Mouse (Mus musculus) heart, adult 2 months (tissue): Measurements from ENCODE around the gene Tgfb1i1. TPM values are rescaled to one million over a fixed set of nuclear protein-coding genes. Genes with fewer than 3 reads are reported as not detected.

Experiments used
- DNase-seq, 2 experiments: peaks; one replicate each; pipeline ENCODE4 v3.0.0; 2021
- H3K27ac ChIP-seq: fragments of 200-600 bp; 2 replicates; pipeline ENCODE4 v1.8.1; 2022
- H3K27me3 ChIP-seq: fragments of 200-500 bp; 2 replicates; pipeline ENCODE4 v1.6.1; 2012; ENCODE audit warnings: mild to moderate bottlenecking, low read length, inconsistent platforms, mixed read lengths; ENCODE audit not compliant: control insufficient read depth, insufficient read depth
- H3K36me3 ChIP-seq: fragments of 200-500 bp; 2 replicates; pipeline ENCODE4 v1.6.1; 2012; ENCODE audit warnings: low read length, inconsistent platforms; ENCODE audit not compliant: control insufficient read depth, insufficient read depth
- H3K4me1 ChIP-seq: fragments of 200-500 bp; 2 replicates; pipeline ENCODE4 v1.6.1; 2011; ENCODE audit warnings: low read length; ENCODE audit not compliant: control insufficient read depth, insufficient read depth
- H3K4me3 ChIP-seq: fragments of 200-600 bp; 2 replicates; pipeline ENCODE4 v1.8.1; 2022
- H3K79me2 ChIP-seq: fragments of 200-500 bp; replicated peaks from 2 replicates; pipeline ENCODE4 v1.6.1; 2012; ENCODE audit warnings: mild to moderate bottlenecking, inconsistent platforms, low read length, moderate library complexity, mixed read lengths; ENCODE audit not compliant: control insufficient read depth, insufficient read depth
- H3K9ac ChIP-seq: fragments of 200-500 bp; 2 replicates; pipeline ENCODE4 v1.6.1; 2012; ENCODE audit warnings: low read depth, mild to moderate bottlenecking, control low read depth, inconsistent platforms, low read length, mixed read lengths
- CTCF ChIP-seq: fragments of 200-600 bp; IDR thresholded peaks from 2 replicates; pipeline ENCODE4 v1.8.1; 2022; ENCODE audit warnings: antibody characterized with exemption, mild to moderate bottlenecking, moderate library complexity
- EP300 ChIP-seq: fragments of 200-500 bp; IDR thresholded peaks from 2 replicates; pipeline ENCODE4 v1.6.1; 2011; ENCODE audit warnings: low read depth, low read length, control low read depth; ENCODE audit not compliant: insufficient read depth
- POLR2A ChIP-seq: fragments of 200-500 bp; IDR thresholded peaks from 2 replicates; pipeline ENCODE4 v1.6.1; 2011; ENCODE audit warnings: mild to moderate bottlenecking, low read depth, low read length, control low read depth; ENCODE audit not compliant: insufficient read depth
- WGBS: fragments of 180-500 bp; shearing (Covaris S2); methylation state at CpG from one replicate; pipeline ENCODE4 v1.1.7; 2018; 5-methylcytosine and 5-hydroxymethylcytosine counted together
- intact Hi-C: fragments of 180-260 bp; cut with DNase I; formaldehyde crosslinking; loops from one replicate; pipeline ENCODE4 v1.15.1; 2025
- polyA plus RNA-seq: library from polyadenylated mRNA; depleted of rRNA; stranded (reverse); fragments of >200 nt; gene quantifications from 2 replicates; pipeline ENCODE4 v1.2.3, GENCODE M21; 2012
- total RNA-seq, 2 experiments: library from RNA; stranded (reverse); gene quantifications; 2 replicates each; pipeline ENCODE4 v1.2.3; 2021

Tgfb1i1 gene
- total and polyA plus RNA-seq, 3 experiments = 14.3 to 28.2 (median 20.1) TPM

GRCm38 (mm10) chr7:128267813-128268212, 21.2 kb downstream of the Tgfb1i1 start:
- H3K4me3 ChIP-seq = no peak overlapping the region
- DNase-seq = no peak
- WGBS = 82% methylated on average over 7 of the region's 7 CpGs
- no peaks in the 10 kb centered on the region for H3K79me2 ChIP-seq
- intact Hi-C loops = no loop called here
- no peaks in the 10 kb centered on the region for H3K27me3 ChIP-seq
- no peaks in the 10 kb centered on the region for H3K36me3 ChIP-seq
- no peak for TF ChIP-seq EP300
- TF ChIP-seq POLR2A = no peak
- TF ChIP-seq CTCF = no peak
- H3K4me1 ChIP-seq = no peaks in the 10 kb centered on the region
- H3K9ac ChIP-seq = no peak overlapping the region
- H3K27ac ChIP-seq = no peak overlapping the region

- TF ChIP-seq CTCF = no peak
- no peak for TF ChIP-seq EP300
- no peak for TF ChIP-seq POLR2A
- WGBS = 35% methylated on average over 13 of the region's 13 CpGs
- no peaks in the 10 kb centered on the region for H3K27me3 ChIP-seq
Observed at GRCm38 (mm10) chr7:128270431-128270850, 23.8 kb downstream of the Tgfb1i1 start.

GRCm38 (mm10) chr7:128271496-128271895, 24.9 kb downstream of the Tgfb1i1 start:
- Histone ChIP-seq H3K4me3 (no peak overlapping the region), H3K27ac (no peak overlapping the region), H3K36me3 (no peaks in the 10 kb centered on the region), H3K9ac (no peak overlapping the region), H3K4me1 (no peaks in the 10 kb centered on the region), H3K79me2 (no peaks in the 10 kb centered on the region), H3K27me3 (no peaks in the 10 kb centered on the region)
- 94% methylated on average over 9 of the region's 9 CpGs for WGBS
- intact Hi-C loops = no loop called here
- DNase-seq = no peak
- TF ChIP-seq POLR2A (no peak), EP300 (no peak), CTCF (no peak)

More at GRCm38 (mm10) chr7:128270431-128270850, 23.8 kb downstream of the Tgfb1i1 start:
- intact Hi-C loops = no loop called here
- Histone ChIP-seq H3K4me3 (no peak overlapping the region), H3K9ac (no peak overlapping the region), H3K4me1 (no peaks in the 10 kb centered on the region), H3K36me3 (no peaks in the 10 kb centered on the region), H3K27ac (no peak overlapping the region), H3K79me2 (no peaks in the 10 kb centered on the region)
- no peak for DNase-seq

- no peak for TF ChIP-seq POLR2A
- TF ChIP-seq EP300 = no peak
- TF ChIP-seq CTCF = no peak
- no peak overlapping the region for H3K27ac ChIP-seq
- intact Hi-C loops = no loop called here
- no peaks in the 10 kb centered on the region for H3K36me3 ChIP-seq
- no peaks in the 10 kb centered on the region for H3K4me1 ChIP-seq
- no peak overlapping the region for H3K4me3 ChIP-seq
- no peaks in the 10 kb centered on the region for H3K27me3 ChIP-seq
- no peak for DNase-seq
- H3K9ac ChIP-seq = no peak overlapping the region
- H3K79me2 ChIP-seq = no peaks in the 10 kb centered on the region
- 92% methylated on average over 6 of the region's 6 CpGs for WGBS
Observed at GRCm38 (mm10) chr7:128276051-128276450, 29.4 kb downstream of the Tgfb1i1 start.

GRCm38 (mm10) chr7:128279750-128280149, 33.1 kb downstream of the Tgfb1i1 start:
- intact Hi-C loops = no loop called here
- 93% methylated on average over 4 of the region's 4 CpGs for WGBS
- TF ChIP-seq CTCF (no peak), POLR2A (no peak), EP300 (no peak)
- H3K4me3 ChIP-seq = no peak overlapping the region
- H3K36me3 ChIP-seq = no peaks in the 10 kb centered on the region
- H3K4me1 ChIP-seq = no peaks in the 10 kb centered on the region
- H3K9ac ChIP-seq = no peak overlapping the region
- no peak for DNase-seq
- no peaks in the 10 kb centered on the region for H3K27me3 ChIP-seq
- no peak overlapping the region for H3K27ac ChIP-seq
- no peaks in the 10 kb centered on the region for H3K79me2 ChIP-seq

GRCm38 (mm10) chr7:128281765-128282164, 35.2 kb downstream of the Tgfb1i1 start:
- 91% methylated on average over 11 of the region's 11 CpGs for WGBS
- Histone ChIP-seq H3K4me1 (no peaks in the 10 kb centered on the region), H3K27me3 (no peaks in the 10 kb centered on the region), H3K27ac (no peak overlapping the region), H3K9ac (no peak overlapping the region), H3K4me3 (no peak overlapping the region), H3K79me2 (no peaks in the 10 kb centered on the region), H3K36me3 (no peaks in the 10 kb centered on the region)
- TF ChIP-seq EP300 = no peak
- no peak for TF ChIP-seq POLR2A
- TF ChIP-seq CTCF = no peak
- intact Hi-C loops = no loop called here
- no peak for DNase-seq
